Mouse (Mus musculus) ES-E14 (cell line): ENCODE measurements around the gene Card9. TPM values are rescaled to one million over a fixed set of nuclear protein-coding genes. Genes with fewer than 3 reads are reported as not detected.

Experiments used
- DNase-seq: peaks from one replicate; pipeline ENCODE4 v3.0.0-alpha.2; 2013; ENCODE audit warnings: low read depth, low spot score
- H3K27ac ChIP-seq: 2 replicates; pipeline ENCODE4 v1.5.1; 2012; ENCODE audit warnings: low read depth, mild to moderate bottlenecking, low read length, moderate library complexity, mixed read lengths; ENCODE audit not compliant: poor library complexity, insufficient read depth, severe bottlenecking
- H3K36me3 ChIP-seq: 2 replicates; pipeline ENCODE4 v1.6.1; 2012; ENCODE audit warnings: mild to moderate bottlenecking, low read length, moderate library complexity, mixed read lengths; ENCODE audit not compliant: control insufficient read depth, poor library complexity, insufficient read depth, severe bottlenecking
- H3K4me1 ChIP-seq, 2 experiments: fragments of 150-350 bp in 1 of 2; sonication (generic) in 1 of 2; 2 replicates each; pipeline ENCODE4 v1.6.1; 2012; ENCODE audit warnings: low read length in 2 of 2, mild to moderate bottlenecking in 1 of 2, mixed read lengths in 1 of 2; ENCODE audit not compliant: control insufficient read depth in 2 of 2, insufficient read depth in 2 of 2, poor library complexity in 1 of 2
- H3K4me3 ChIP-seq, 2 experiments: fragments of 150-350 bp in 1 of 2; sonication (generic) in 1 of 2; 2 replicates each; pipeline ENCODE4 v1.5.1; 2012; ENCODE audit warnings: low read length in 2 of 2, low read depth in 1 of 2, mild to moderate bottlenecking in 1 of 2, mixed read lengths in 1 of 2; ENCODE audit not compliant: insufficient read depth in 1 of 2, poor library complexity in 1 of 2, severe bottlenecking in 1 of 2
- H3K9ac ChIP-seq: 2 replicates; pipeline ENCODE4 v1.6.1; 2012; ENCODE audit warnings: low read depth, mild to moderate bottlenecking, low read length, mixed read lengths; ENCODE audit not compliant: poor library complexity, insufficient read depth, severe bottlenecking
- H3K9me3 ChIP-seq: fragments of 150-350 bp; sonication (generic); 2 replicates; pipeline ENCODE4 v1.6.1; 2012; ENCODE audit warnings: low read depth, mild to moderate bottlenecking, low read length; ENCODE audit not compliant: control insufficient read depth, insufficient read depth
- CHD2 ChIP-seq: IDR thresholded peaks from 2 replicates; pipeline ENCODE4 v1.6.1; 2014; ENCODE audit warnings: mild to moderate bottlenecking, low read depth, low read length, inconsistent platforms
- HCFC1 ChIP-seq: IDR thresholded peaks from 2 replicates; pipeline ENCODE4 v1.6.1; 2012; ENCODE audit warnings: low read length, inconsistent platforms, borderline replicate concordance; ENCODE audit not compliant: insufficient read depth
- MAFK ChIP-seq: IDR thresholded peaks from 2 replicates; pipeline ENCODE4 v1.6.1; 2014; ENCODE audit warnings: mild to moderate bottlenecking, low read depth, low read length, inconsistent platforms; ENCODE audit not compliant: insufficient read depth
- ZC3H11A ChIP-seq: IDR thresholded peaks from 2 replicates; pipeline ENCODE4 v1.6.1; 2012; ENCODE audit warnings: low read depth, mild to moderate bottlenecking, inconsistent platforms, low read length, borderline replicate concordance
- ZNF384 ChIP-seq: IDR thresholded peaks from 2 replicates; pipeline ENCODE4 v1.6.1; 2012; ENCODE audit warnings: low read depth, low read length, inconsistent platforms
- in situ Hi-C, 2 experiments: fragments of 600-800 bp; cut with MboI; formaldehyde crosslinking; loops; one replicate each; pipeline ENCODE4 v1.15.1; 2025; ENCODE audit warnings: low sequenced_read_pairs in 2 of 2, inconsistent platforms in 1 of 2; ENCODE audit not compliant: unreplicated experiment in 2 of 2
- total RNA-seq: library from RNA; depleted of rRNA; stranded (reverse); fragments of 300-350 nt; gene quantifications from 2 replicates; pipeline ENCODE4 v1.2.3, GENCODE M21; 2012

Gene Card9
- total RNA-seq, 1 experiment, result 0.76 TPM

- H3K9me3 ChIP-seq, result no peaks in the 10 kb centered on the region
- no peak for TF ChIP-seq ZC3H11A
- no peak for TF ChIP-seq CHD2
- no peak for TF ChIP-seq HCFC1
- TF ChIP-seq MAFK, result no peak
- TF ChIP-seq ZNF384, result no peak
- H3K9ac ChIP-seq, result no peak overlapping the region
- in situ Hi-C loops, result no loop called here
- H3K27ac ChIP-seq, result no peak overlapping the region
- H3K36me3 ChIP-seq, result no peaks in the 10 kb centered on the region
- DNase-seq, result no peak
- H3K4me3 ChIP-seq, result no peak overlapping the region
- peaks cover 5 to 17% of the 10 kb centered on the region in 2 experiments; a peak in 3 of 4 replicates for H3K4me1 ChIP-seq
Measured at GRCm38 (mm10) chr2:26341510-26341981, 19.2 kb downstream of the Card9 start.

- Histone ChIP-seq H3K36me3 (no peaks in the 10 kb centered on the region), H3K9ac (no peak overlapping the region), H3K9me3 (no peaks in the 10 kb centered on the region), H3K4me3 (no peak overlapping the region), H3K4me1 (peaks cover 5 to 17% of the 10 kb centered on the region in 2 experiments; a peak in 3 of 4 replicates), H3K27ac (no peak overlapping the region)
- TF ChIP-seq HCFC1 (no peak), ZNF384 (no peak), MAFK (no peak), ZC3H11A (no peak), CHD2 (no peak)
- no peak for DNase-seq
- in situ Hi-C loops, result no loop called here
Measured at GRCm38 (mm10) chr2:26339204-26339551, 21.5 kb downstream of the Card9 start.

- TF ChIP-seq MAFK, result no peak
- TF ChIP-seq CHD2, result no peak
- TF ChIP-seq HCFC1, result no peak
- TF ChIP-seq ZNF384, result no peak
- no peak for TF ChIP-seq ZC3H11A
- Histone ChIP-seq H3K9ac (no peak overlapping the region), H3K4me1 (peaks cover 5 to 17% of the 10 kb centered on the region in 2 experiments; a peak in 3 of 4 replicates), H3K9me3 (no peaks in the 10 kb centered on the region), H3K36me3 (no peaks in the 10 kb centered on the region), H3K4me3 (no peak overlapping the region), H3K27ac (no peak overlapping the region)
- no peak for DNase-seq
- in situ Hi-C loops, result no loop called here
Measured at GRCm38 (mm10) chr2:26338302-26339203, 22.2 kb downstream of the Card9 start.

GRCm38 (mm10) chr2:26330702-26331101 lies 30.0 kb downstream of the Card9 start:
- H3K4me1 ChIP-seq, result peaks cover 0 to 6% of the 10 kb centered on the region in 2 experiments; a peak in 1 of 4 replicates
- no peak for TF ChIP-seq CHD2
- TF ChIP-seq ZNF384, result no peak
- no peak for TF ChIP-seq MAFK
- TF ChIP-seq HCFC1, result no peak
- TF ChIP-seq ZC3H11A, result no peak
- no peak overlapping the region for H3K27ac ChIP-seq
- no peak overlapping the region for H3K9ac ChIP-seq
- no peak overlapping the region for H3K4me3 ChIP-seq
- in situ Hi-C loops, result no loop called here
- no peaks in the 10 kb centered on the region for H3K9me3 ChIP-seq
- no peaks in the 10 kb centered on the region for H3K36me3 ChIP-seq
- DNase-seq, result no peak
